Mouse (Mus musculus) liver, embryonic 18 days (tissue): ENCODE data around the gene Slitrk1. TPM values are rescaled to one million over a fixed set of nuclear protein-coding genes. Genes with fewer than 3 reads are reported as not detected.

Experiments used
- polyA plus RNA-seq: library from polyadenylated mRNA; depleted of rRNA; stranded (reverse); fragments of >200 nt; gene quantifications from 2 replicates; pipeline ENCODE4 v1.2.3, GENCODE M21; 2012; rRNA removed

The Slitrk1 gene
- not detected in 2 replicates for polyA plus RNA-seq

GRCm38 (mm10) chr14:108913714-108914263, at the start of gene Slitrk1:
Slitrk1 (minus strand) TSS chr14:108914158.

